Mouse (Mus musculus) myocyte (in vitro differentiated cells): Measurements from ENCODE around the gene Vmn2r39.
"Not testable (repeated sequence)": the region's sequence is repeated elsewhere in the genome, so short reads cannot be mapped to it uniquely, and the experiment has no call there.

Experiments
- CEBPB ChIP-seq: IDR thresholded peaks from 2 replicates; pipeline ENCODE4 v1.6.1; 2011; ENCODE audit warnings: mild to moderate bottlenecking, moderate library complexity; ENCODE audit not compliant: poor library complexity, insufficient read depth, severe bottlenecking
- E2F4 ChIP-seq: IDR thresholded peaks from one replicate; pipeline ENCODE4 v1.6.1; 2011; ENCODE audit warnings: mild to moderate bottlenecking, control low read depth, moderate library complexity; ENCODE audit not compliant: insufficient read depth
- MAX ChIP-seq: IDR thresholded peaks from one replicate; pipeline ENCODE4 v1.6.1; 2011; ENCODE audit warnings: low read depth, mild to moderate bottlenecking, control low read depth
- MYOD1 ChIP-seq, 3 experiments: IDR thresholded peaks; one replicate each; pipeline ENCODE4 v1.6.1; 2011; ENCODE audit warnings: control low read depth in 2 of 3, low read depth in 2 of 3, mild to moderate bottlenecking in 2 of 3, moderate library complexity in 1 of 3; ENCODE audit not compliant: insufficient read length in 2 of 3, control insufficient read depth in 1 of 3
- MYOG ChIP-seq, 3 experiments: IDR thresholded peaks; one replicate each; pipeline ENCODE4 v1.6.1; 2011; ENCODE audit warnings: control low read depth in 2 of 3, low read depth in 2 of 3, mild to moderate bottlenecking in 2 of 3; ENCODE audit not compliant: insufficient read length in 2 of 3, control insufficient read depth in 1 of 3, insufficient read depth in 1 of 3
- POLR2A ChIP-seq: IDR thresholded peaks from one replicate; pipeline ENCODE4 v1.6.1; 2011; ENCODE audit warnings: low read depth, mild to moderate bottlenecking, control low read depth, moderate library complexity; ENCODE audit not compliant: insufficient read length
- POLR2AphosphoS2 ChIP-seq: IDR thresholded peaks from one replicate; pipeline ENCODE4 v1.6.1; 2011; ENCODE audit warnings: low read depth, control low read depth; ENCODE audit not compliant: insufficient read length
- REST ChIP-seq: IDR thresholded peaks from one replicate; pipeline ENCODE4 v1.6.1; 2011; ENCODE audit warnings: mild to moderate bottlenecking, control low read depth, moderate library complexity; ENCODE audit not compliant: insufficient read depth, insufficient read length
- SRF ChIP-seq: IDR thresholded peaks from one replicate; pipeline ENCODE4 v1.6.1; 2011; ENCODE audit warnings: low read depth; ENCODE audit not compliant: control insufficient read depth, insufficient read length
- TCF12 ChIP-seq: IDR thresholded peaks from one replicate; pipeline ENCODE4 v1.6.1; 2011; ENCODE audit warnings: mild to moderate bottlenecking, control low read depth; ENCODE audit not compliant: poor library complexity, insufficient read depth, severe bottlenecking
- USF1 ChIP-seq: IDR thresholded peaks from one replicate; pipeline ENCODE4 v1.6.1; 2011; ENCODE audit warnings: low read depth, mild to moderate bottlenecking, control low read depth, moderate library complexity

- TF ChIP-seq CEBPB; POLR2A; USF1; E2F4; POLR2AphosphoS2; MYOG (IDR thresholded peaks at IDR 0.05; ENCODE audit: control insufficient read depth in 1 of 3, insufficient read depth in 1 of 3, insufficient read length in 2 of 3, low read depth in 2 of 3); MAX; TCF12; SRF; MYOD1 (IDR thresholded peaks at IDR 0.05; ENCODE audit: control insufficient read depth in 1 of 3, insufficient read length in 2 of 3, low read depth in 2 of 3); REST: not testable (repeated sequence)
Measured at GRCm38 (mm10) chr7:9065353-9065752, 34.8 kb upstream of the Vmn2r39 start.
